Mouse (Mus musculus) retina, postnatal 1 day (tissue): ENCODE results near the gene Clic1.

Experiments used
- DNase-seq: peaks from one replicate; pipeline ENCODE4 v3.0.0-alpha.2; 2012

Gene Clic1

DNA sequence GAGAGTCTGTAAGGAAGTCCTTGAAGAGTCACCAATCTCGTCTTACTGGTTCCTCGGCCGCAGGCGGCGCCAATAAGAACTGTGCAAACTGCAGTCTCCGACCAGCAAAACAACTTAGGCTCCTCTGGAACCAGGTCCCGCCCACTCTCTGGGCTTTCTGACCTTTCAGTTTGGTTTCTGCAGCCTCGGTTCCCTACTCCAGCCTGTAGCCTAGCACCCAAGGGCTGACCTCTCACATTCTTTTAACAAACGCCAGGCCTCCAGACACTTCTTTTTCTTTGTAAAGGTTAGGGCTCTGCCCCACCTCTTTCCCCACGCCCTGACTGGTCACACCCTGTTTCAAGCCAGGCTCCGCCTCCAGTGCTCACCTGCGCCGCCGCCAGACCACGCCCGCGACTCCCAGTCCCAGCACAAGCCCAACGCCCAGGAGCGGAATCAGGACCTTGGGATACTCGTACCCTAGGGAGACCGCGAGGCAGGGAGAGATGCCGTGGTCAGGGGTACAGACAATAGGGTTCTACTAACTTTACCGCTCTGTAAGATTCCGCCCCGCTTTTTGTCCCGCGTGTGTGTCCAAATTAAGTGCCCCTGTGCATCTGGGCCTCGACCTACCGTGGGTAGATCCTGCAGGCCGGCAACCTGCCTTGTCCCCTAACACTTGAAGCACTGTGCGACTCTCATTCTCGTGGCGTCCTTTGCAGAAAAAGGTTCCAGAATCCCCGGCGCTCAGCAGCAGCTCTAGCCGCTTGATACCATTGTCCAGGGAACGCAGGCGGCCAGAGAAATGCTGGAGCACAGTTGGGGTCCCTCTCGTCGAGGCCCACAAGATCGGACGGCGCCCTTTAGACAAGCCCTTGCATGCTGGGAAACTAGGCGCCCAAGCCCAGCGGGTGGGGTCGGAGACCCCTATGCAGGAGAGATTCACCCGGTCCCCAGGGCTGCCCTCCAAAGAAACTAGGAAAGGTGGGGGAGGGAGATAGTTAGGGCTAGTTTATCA lies 15.5 kb downstream of the Clic1 start, which contains the start of gene Ly6g6c:
TSS of gene Ly6g6c (plus strand) at position 438 of the 997 bp plus-strand sequence.
- DNase-seq: peak; percentile 40

DNA sequence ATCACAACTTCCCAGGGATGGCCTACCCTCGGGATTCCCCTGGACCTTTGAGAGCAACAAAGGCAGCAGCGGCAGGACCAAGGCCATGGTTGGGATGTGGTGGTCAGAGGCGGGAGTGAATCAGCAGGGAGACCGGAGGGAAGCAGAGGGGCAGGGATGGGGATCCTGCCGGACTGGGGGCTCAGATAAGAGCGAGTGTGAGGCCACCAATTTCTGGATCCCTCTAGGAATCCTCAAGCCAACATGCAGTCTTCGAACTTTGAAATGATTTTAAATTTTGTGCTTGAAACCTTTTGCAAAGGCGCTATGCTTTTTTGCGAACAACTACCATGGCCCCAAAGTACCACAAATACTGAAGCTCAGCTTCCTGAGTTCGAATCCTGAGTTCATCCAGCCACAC lies 16.3 kb downstream of the Clic1 start, which contains the start of gene Mpig6b:
TSS of gene Mpig6b (minus strand) at position 101 of the 400 bp plus-strand sequence.
- DNase-seq: no peak

DNA sequence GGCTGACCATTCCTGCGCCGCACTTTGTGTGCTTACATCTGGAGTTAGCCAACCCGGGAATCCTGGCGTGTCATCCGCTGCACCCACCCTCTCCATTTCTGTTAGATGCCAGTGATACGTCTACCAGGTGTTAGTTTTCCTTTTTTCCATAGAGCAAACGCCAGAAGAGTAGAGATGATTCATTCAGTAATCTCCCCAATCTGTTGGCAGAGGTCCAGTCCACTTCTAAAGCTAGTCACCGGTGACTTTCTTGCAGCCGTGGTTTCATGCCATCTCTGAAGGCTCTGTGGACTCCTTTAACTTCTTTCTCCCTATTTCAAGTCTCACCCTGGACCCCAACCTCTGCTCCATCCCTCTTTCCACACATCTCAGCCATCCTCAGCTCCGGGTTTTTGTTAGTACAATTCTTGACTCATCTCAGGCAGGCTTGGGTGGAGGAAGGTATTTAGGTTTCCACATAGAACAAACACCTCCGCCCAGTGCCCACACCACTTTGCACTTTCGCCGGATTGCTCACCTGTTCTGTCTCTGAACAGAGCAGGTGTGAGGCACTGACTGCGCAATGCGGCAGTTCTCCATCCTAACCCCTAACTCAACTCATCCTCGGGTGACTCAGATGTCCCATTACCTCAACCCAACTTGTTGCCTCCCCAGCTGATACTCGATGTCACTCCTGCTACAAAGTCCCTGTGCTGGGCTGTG lies 18.6 kb downstream of the Clic1 start:
- no peak for DNase-seq

DNA sequence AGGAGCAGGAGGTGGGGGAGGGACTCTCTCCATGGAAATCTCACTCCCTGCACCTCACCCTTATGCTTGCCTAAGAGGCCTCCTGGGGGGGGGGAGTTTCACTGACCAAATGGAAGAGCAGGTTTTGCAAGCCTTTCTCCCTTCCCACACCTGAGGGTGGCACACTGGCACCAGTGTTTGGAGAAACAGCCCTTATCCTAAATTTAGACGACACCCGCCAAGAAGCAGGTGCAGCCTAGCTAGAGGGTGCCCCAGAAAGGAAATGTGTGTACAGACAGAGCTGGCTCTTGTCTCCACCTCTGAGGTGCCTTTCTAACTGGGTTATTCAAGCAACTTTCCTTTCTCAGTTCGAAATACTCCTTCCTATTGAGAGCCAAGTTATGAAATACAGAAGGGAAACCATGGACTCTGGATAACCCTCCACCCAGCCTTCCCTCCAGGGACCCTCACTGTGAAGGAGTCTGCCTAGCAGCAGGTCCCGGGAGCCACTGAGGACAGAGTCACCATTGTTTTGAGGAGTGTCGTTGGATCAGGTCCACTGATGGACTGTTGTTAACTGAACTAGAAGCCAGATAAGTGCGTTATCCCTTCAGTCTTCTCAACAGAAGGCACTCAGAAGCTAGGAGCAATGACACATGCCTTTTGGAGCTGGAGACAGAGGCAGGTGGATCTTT lies 20.9 kb downstream of the Clic1 start:
- no peak for DNase-seq

DNA sequence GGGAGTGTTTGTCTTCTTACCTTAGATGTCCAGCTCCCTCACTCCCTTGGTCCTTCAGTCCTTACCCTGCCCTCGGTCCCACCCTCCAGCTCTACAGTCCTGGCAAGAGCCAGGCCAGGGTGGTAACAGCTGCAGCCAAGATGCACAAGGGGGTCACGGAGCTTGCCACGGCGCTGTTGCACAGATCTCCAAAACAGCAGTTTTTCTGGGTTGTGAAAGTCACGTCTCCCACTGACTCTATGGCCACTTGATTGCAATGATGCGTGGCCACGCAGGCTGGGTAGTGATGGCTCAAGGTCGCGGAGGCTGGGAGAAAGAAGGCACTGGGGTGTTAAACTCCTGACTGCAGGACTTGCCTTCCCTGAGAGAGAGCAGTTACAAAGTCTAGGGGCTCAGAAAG lies 21.7 kb downstream of the Clic1 start:
- DNase-seq: no peak

DNA sequence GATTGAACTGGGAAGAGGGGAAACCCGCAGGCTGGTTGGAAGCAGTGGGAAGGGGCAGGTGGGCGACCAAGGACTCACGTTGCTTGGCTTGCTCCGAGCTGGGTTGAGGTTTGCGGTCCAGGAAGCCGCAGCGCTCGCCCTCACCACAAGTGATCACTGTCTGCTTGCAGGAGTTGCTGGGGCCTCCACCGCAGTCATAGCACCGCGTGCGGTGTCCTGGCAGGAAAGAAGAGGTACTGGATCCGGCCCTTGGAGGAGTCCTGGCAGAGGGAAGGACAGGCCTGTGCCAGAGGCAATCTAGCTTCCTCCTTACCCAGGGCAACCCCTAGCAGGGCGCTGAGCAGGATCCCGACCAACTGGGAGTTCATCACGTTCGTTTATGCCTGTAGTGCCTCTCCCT lies 24.3 kb downstream of the Clic1 start:
- no peak for DNase-seq

DNA sequence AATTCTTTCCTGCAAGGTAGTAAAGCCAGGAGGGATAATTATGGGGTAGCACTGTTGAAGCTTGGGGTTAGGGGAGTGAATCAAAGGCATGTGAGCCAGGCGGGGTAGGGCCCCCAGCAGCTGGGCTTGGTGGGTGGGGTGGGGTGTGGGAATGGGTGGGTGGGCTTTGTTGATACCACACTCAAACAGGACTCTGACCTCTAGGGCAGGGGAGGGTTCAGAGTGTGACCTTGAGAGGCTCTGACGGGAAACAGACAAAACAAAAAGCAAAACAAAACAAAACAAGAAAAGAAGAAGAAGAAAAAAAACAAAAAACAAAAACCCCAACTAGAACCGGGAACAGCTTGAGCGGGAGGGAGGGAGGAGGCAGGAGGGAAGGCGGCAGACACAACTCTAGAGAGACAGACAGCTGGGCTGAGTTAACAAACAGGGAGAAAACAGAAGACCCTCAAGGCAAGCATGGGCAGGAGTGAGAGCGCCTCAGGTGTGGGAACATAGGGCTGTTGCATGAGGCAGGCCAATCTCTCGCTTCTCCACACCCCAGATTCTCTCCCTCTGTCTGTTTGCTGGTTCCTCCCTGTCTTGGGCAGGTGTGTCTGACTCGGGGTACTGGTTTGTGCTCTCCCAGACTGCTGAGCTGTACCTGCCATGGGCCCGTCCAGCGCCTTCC lies 26.9 kb downstream of the Clic1 start, which contains the start of gene Ly6g6e:
TSS of gene Ly6g6e (plus strand) at position 396 of the 670 bp plus-strand sequence.
- DNase-seq: no peak

DNA sequence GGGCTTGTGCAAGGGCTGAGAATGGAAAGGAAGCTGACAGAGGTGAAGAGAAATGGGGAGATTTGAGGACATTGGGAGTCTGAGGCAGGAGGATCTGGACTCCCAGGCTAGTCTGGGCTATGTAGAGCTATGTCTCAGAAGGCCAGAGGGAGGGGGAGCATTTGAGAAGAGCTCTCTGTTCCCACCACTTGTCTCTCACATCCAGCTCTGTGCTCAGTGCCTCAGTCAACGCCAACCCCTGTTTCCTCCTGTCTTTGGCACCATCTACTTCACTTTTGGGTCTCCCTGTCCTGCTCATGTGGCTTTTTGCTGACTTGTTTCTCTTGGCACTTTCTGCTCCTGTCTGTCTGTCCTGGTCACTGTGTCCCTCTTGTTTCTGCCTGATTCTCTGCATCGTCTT lies 27.5 kb downstream of the Clic1 start:
- no peak for DNase-seq

DNA sequence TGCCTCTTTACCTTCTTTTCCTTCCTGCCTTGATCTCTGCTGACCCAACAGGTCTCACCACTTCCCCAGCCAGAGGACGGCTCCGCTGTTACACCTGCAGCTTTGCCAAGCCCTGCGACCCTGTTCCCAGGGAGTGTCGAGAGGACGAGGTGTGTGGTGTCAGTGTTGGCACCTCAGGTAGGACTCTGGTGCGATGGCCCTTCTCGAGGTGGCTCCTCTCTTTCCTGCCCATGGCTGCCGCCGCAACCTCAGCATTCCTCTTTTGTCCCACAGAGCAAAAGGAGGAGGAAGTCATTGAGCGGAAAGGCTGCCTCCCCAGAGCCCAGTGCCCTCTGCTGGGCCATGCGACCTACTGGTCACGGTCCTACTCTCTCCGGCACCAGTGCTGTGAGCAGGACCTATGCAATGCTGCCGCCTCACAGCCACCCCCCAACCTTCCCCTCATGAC lies 28.0 kb downstream of the Clic1 start, which contains the start of gene Ly6g6d:
TSS of gene Ly6g6d (minus strand) at position 280 of the 448 bp plus-strand sequence.
- peak; percentile 69 for DNase-seq

DNA sequence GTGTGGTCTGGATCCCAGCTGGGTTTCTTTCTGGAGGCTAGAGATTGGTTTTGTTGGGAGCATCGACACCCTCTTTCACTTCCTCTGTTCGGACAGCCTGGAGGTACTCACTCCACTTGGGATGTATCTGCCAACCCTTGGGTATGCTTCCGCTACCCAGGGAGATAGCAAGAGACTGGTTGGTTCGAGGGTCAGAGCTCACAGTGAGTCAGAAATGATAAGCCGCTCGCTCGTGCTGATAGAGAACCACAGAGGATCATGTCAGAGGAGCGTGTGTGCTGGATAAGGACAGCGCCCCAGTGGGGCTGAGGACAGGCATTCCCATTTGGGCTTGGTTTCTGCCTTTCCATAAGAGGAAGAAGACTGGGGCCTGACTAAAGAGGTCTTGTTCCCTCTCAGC lies 30.0 kb downstream of the Clic1 start:
- no peak for DNase-seq

DNA sequence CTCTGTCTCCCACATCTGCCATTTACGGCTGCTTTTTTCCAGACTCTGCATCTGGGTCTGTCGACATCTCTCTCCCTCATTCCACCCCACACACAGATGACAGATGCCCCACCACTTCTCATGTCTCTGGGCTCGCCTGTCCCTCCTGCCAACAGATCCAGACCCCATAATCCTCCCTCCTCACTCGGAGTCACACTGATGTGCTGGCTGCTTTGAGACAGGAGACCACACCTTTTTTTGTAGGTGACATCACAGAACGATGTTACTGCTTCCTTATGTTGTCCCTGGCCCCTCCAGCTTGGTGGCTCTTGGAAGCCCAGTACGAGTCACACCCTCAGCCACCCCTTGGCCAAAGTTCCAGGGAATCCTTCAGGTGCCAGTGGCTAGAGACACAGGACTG lies 30.5 kb downstream of the Clic1 start:
- no peak for DNase-seq

DNA sequence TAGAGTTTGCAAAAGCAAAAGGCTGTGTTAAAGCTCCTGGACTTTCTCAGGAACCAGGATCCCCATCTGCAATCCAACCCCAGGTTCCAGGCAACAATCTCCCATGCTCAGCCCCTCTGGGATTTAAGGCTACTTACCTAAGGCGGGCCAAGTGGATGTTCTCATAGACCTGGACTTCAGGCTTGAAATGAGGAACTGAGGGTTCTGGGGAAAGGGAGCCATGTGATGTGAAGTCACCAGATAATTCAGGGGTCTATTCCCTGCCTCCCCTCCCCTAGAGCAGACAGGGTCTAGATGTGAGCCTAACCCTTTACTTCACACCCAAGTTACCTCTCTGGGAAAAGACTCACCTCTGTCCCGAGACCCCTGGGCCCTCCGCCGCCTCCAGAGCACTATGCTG lies 30.9 kb downstream of the Clic1 start:
- no peak for DNase-seq

DNA sequence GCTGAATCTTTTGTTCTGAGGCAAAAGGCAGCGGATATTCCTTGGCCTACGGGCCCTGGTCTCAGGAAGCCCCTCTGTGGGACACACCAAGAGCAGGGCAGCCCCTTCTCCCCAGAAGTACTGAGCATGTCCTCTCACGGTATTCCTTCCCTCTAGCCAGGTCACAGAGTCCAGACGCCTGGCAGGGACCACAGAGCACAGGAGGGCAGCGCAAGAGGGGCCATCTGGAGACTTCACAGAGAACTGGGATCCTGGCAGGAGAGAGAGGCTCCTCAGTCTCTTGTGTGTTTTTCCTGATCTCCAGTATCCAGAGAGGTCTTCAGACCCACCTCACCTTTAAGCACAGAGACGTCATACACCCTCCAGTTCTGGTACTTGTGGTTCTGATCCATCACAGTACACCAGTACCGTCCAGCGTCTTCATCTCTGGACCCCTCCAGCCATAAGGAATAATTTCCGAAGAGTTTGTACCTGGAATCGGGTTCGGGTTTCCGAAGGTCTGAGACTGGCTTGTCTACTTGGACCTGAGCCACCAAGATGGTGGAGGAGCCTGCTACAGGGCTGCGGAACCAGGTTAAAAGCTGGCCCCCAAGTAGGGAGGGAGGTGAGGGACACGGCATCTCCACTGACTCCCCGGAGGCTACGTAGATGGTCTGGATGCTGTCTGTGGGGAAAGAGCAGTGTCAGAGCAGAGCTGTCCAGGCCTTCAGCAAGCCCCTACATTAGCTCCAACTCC lies 33.2 kb downstream of the Clic1 start:
- no peak for DNase-seq

DNA sequence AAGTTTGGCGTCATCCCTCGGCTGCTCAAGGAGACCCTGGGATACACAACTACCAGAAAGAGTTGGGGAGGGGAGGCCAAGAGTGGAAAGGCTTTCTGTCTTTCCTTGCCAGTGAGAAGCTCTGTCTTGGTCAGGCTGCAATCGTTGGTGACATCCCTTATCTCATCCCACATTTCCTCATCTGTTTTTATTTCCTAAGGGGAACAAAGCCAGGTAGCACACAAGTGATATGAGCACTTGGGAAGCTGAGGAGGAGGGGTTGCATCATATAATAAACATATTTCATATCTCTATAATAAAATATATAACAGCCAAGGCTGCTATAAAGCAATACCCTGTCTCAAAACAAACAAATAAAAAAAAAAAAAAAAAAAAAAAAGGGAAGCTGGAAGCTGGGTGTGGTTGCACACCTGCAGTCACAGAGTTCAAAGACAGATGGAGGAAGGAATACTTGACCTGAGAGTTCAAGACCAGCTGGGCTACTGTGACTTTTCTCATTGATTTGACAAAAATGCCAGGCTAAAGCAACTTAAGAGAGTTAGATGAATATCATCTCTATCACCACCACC lies 34.2 kb downstream of the Clic1 start:
- DNase-seq: no peak

DNA sequence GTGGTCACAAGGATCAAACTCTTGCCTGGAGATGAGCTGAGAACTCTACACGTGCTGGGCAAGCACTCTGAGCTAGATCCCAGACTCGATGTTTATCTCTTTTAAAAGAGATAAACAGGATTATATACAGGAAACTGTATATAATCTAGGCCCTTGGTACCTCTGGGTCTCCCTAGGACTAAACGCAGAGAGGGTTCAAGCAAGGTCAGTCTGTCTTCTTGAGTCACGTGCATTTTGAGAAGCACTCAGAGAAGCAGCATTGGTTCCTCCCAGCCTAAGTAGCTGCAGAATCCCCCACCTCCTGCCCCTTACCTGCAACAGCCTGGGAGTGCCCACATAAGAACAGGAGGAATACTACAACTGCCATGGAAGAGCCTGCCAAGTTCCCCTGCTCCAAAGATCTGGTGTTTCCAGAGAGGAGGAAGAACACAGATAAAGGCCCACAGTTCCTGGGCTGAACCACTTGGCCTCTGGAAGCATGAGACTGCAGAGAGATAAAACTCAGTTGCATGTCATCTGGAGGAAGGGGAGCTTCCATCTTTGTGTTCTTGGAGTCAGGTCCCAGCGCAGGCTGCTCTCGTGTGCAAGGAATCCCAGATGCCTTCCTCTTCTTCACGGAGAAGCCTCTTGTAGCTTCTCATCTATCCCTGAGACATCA lies 35.6 kb downstream of the Clic1 start, which contains the start of gene Ly6g6f:
TSS of gene Ly6g6f (minus strand) at position 403 of the 658 bp plus-strand sequence.
- no peak for DNase-seq

DNA sequence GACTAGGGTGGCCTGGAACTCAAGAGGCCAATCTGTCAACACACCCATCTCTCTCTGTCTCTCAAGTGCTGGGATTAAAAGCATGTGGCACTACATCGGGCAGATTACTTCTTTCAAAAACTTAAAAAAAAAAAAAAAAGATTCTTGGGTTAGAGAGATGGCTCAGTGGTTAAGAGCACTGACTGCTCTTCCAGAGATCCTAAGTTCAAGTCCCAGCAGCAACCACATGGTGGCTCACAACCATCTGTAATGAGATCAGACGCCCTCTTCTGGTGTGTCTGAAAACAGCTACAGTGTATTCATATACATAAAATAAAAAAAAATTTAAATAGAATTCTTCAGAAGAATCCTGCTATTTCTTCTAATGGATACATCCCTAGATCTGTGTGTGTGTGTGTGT lies 38.4 kb downstream of the Clic1 start:
- DNase-seq: no peak

DNA sequence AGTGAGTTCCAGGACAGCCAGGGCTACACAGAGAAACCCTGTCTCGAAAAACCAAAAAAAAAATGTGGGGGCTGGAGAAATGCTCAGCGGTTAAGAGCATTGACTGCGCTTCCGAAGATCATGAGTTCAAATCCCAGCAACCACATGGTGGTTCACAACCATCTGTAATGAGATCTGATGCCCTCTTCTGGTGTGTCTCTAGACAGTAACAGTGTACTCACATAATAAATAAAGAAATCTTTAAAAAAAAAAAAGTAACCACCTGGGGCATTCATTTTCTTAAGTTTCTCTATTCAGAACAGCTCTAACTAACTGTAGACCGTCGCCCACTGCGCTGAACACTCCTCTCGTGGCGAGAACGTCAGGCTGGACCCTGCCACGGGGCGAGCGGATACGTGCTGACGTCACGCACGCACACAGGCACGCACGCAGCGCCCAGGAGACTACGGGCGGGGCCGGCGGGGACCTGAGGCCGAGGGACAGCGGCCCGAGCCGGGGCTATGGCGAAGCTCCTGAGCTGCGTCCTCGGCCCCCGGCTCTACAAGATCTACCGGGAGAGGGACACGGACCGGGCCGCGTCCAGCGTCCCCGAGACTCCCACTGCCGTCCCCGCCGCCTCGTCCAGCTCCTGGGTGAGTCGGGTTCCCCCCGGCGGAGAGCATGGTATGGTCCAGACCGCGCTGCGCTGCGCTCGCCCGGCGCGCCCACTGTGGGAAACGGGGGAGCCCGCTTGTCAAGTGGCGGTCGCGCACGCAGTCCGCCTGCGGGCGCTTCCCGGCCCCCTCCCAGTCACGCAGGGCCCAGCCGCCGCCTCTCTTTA lies 39.3 kb downstream of the Clic1 start, which contains the start of gene Abhd16a:
TSS of gene Abhd16a (plus strand) at position 439 of the 820 bp plus-strand sequence.
- peak; percentile 97 for DNase-seq

DNA sequence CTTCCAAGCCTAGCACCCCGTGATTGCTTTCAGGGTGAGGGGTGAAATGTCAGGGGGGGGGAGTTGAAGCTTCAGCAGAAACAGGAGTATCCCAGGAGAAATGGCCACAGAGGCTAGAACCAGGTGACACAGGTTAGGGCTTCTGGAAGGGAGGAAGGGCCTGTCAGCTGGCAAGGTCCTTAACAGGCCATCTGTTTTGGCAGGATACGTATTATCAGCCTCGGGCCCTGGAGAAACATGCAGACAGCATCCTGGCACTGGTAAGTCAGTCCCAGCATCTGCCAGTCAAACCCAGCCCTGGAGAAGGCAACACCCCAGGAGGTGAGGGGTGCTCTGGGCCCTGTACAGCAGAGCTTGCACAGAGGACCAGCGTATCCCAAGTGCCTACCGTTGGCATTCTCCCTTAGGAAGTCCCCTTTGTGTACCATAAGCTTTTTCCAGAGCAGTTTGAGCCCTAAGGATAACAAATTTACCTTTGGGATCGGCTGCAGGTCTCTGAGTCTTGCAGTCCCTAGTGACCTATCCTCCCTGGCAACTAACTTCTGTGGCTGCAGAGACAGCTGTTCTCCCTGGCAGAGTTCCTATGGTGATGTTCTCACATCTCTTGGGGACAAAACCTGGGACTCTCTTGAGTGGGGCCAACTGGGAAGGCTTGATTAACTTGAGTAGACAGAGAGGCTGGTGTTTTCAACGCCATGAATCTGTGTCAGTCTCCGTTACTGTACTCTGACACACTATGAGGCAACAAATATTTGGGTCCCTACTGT lies 40.6 kb downstream of the Clic1 start:
- no peak for DNase-seq
